Mouse (Mus musculus): ENCODE results near the gene Trpc7. TPM values are rescaled to one million over a fixed set of nuclear protein-coding genes. Genes with fewer than 3 reads are reported as not detected.

The Trpc7 gene
- polyA plus RNA-seq, 1 experiment from 2014 or later: 3.6 TPM

DNA sequence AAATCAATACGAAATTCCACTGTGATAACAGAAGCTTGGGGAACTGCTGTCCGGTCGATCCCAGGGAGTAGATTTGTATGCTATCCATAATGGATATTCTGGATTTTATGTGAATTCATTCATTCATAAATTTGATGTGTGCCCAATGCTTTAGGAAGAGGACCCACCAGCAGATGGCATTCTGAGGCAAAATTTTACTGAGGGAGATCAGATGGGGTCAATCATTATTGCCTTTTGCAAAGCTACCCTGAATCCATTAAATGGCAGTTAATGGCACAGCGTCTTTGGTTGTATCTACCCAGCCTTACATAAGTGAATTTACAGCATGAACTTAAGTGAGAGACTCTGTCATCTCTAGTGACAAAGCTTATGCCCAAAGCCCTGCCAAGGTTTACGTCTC lies 1.2 kb downstream of the Trpc7 start:
- H3K9ac ChIP-seq: no peak overlapping the region
- peak overlapping the region; percentile 54 for H3K4me2 ChIP-seq (replicated peaks)
- no peak for ATAC-seq (ENCODE audit: low FRiP score)
- no peaks in the 10 kb centered on the region for H3K4me1 ChIP-seq (replicated peaks; ENCODE audit: control insufficient read depth, insufficient read depth, low read length)
- no peak for DNase-seq (ENCODE audit: low spot score)
- WGBS: 74% methylated on average over 5 of the region's 5 CpGs
- H3K36me3 ChIP-seq (replicated peaks; ENCODE audit: control insufficient read depth, insufficient read depth): no peaks in the 10 kb centered on the region
- peak overlapping the region; percentile 36 for H3K4me3 ChIP-seq (replicated peaks; ENCODE audit: low read length)
- no peaks in the 10 kb centered on the region for H3K27me3 ChIP-seq (ENCODE audit: control insufficient read depth, insufficient read depth, low read length)
- no peaks in the 10 kb centered on the region for H3K9me3 ChIP-seq (ENCODE audit: control insufficient read depth, low read length)
- no peak overlapping the region for H3K27ac ChIP-seq

DNA sequence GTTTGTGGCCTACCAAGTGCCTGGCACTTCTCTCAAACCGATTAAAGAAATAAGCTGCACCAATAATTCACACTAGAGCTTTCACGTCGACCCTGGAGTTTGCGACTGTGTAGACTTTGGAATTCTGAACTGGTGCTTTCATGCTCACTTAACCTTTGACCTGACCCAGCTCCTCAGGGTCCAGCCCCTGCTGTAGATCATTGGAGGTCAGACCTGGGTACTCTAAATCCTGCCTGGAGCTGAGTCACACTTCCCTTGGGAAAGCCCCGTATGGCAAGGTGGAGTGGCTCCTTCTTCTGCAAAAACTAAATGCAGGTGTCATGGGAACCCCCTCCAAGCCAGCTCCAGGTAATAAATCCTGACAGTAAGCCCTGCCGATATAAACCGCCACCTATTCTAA lies 5.9 kb downstream of the Trpc7 start:
- no peaks in the 10 kb centered on the region for H3K9me3 ChIP-seq (ENCODE audit: control insufficient read depth, low read length)
- H3K4me1 ChIP-seq (replicated peaks; ENCODE audit: control insufficient read depth, insufficient read depth, low read length): no peaks in the 10 kb centered on the region
- 45% methylated on average over 7 of the region's 7 CpGs for WGBS
- H3K27me3 ChIP-seq (ENCODE audit: control insufficient read depth, insufficient read depth, low read length): no peaks in the 10 kb centered on the region
- no peak overlapping the region for H3K4me3 ChIP-seq (replicated peaks; ENCODE audit: low read length)
- H3K4me2 ChIP-seq (replicated peaks): no peak overlapping the region
- DNase-seq (ENCODE audit: low spot score): no peak
- H3K36me3 ChIP-seq (replicated peaks; ENCODE audit: control insufficient read depth, insufficient read depth): no peaks in the 10 kb centered on the region
- ATAC-seq (ENCODE audit: low FRiP score): no peak
- H3K27ac ChIP-seq: no peak overlapping the region
- no peak overlapping the region for H3K9ac ChIP-seq

DNA sequence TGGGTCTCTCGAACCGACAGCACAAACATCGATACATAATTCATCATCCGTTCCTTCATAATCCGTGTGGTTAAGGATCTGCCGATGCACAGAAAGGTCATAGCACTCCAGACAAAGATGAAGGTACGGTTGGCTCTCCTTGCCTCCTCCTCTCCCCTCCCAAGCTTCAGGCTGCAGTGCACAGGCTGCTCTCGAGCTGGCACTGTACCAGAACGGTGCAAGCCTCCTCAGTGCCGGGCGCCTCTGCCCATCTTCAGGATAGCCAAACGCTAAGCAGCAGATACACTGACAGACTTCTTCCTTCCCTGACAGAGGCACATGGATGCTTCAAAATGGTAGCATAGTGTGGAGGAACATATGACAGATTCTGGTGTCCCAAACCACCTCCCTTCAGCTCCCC lies 12.9 kb downstream of the Trpc7 start:
- Histone ChIP-seq H3K9me3 (ENCODE audit: control insufficient read depth, low read length) (no peaks in the 10 kb centered on the region), H3K9ac (no peak overlapping the region)
- no peak for DNase-seq (ENCODE audit: low spot score)

GRCm38 (mm10) chr13:56864567-56864966 lies 31.2 kb downstream of the Trpc7 start:
- Histone ChIP-seq H3K4me1 (replicated peaks; ENCODE audit: control insufficient read depth, insufficient read depth, low read length) (0 out of 2 replicates have a peak, but pooled peaks cover 4% of the 10 kb centered on the region), H3K9ac (no peak overlapping the region), H3K27me3 (ENCODE audit: control insufficient read depth, insufficient read depth, low read length) (no peaks in the 10 kb centered on the region), H3K27ac (no peak overlapping the region), H3K4me3 (replicated peaks; ENCODE audit: low read length) (no peak overlapping the region), H3K36me3 (replicated peaks; ENCODE audit: control insufficient read depth, insufficient read depth) (no peaks in the 10 kb centered on the region), H3K9me3 (ENCODE audit: control insufficient read depth, low read length) (no peaks in the 10 kb centered on the region), H3K4me2 (replicated peaks) (no peak overlapping the region)
- DNase-seq (ENCODE audit: low spot score) (no peak), ATAC-seq (ENCODE audit: low FRiP score) (no peak)
- 83% methylated on average over 6 of the region's 6 CpGs for WGBS

More for the DNA sequence above, 12.9 kb downstream of the Trpc7 start:
- Histone ChIP-seq H3K36me3 (replicated peaks; ENCODE audit: control insufficient read depth, insufficient read depth) (no peaks in the 10 kb centered on the region), H3K4me3 (replicated peaks; ENCODE audit: low read length) (no peak overlapping the region), H3K27ac (no peak overlapping the region), H3K4me2 (replicated peaks) (no peak overlapping the region), H3K4me1 (replicated peaks; ENCODE audit: control insufficient read depth, insufficient read depth, low read length) (peaks cover 4% of the 10 kb centered on the region; the same call in 1 of the 2 replicates), H3K27me3 (ENCODE audit: control insufficient read depth, insufficient read depth, low read length) (no peaks in the 10 kb centered on the region)
- ATAC-seq (ENCODE audit: low FRiP score): no peak
- WGBS: 75% methylated on average over 12 of the region's 12 CpGs

GRCm38 (mm10) chr13:56862011-56862410 lies 33.8 kb downstream of the Trpc7 start:
- H3K27ac ChIP-seq: no peak overlapping the region
- DNase-seq (ENCODE audit: low spot score) (no peak), ATAC-seq (ENCODE audit: low FRiP score) (no peak)
- no peak overlapping the region for H3K9ac ChIP-seq
- H3K36me3 ChIP-seq (replicated peaks; ENCODE audit: control insufficient read depth, insufficient read depth): no peaks in the 10 kb centered on the region
- no peak overlapping the region for H3K4me3 ChIP-seq (replicated peaks; ENCODE audit: low read length)
- no peaks in the 10 kb centered on the region for H3K9me3 ChIP-seq (ENCODE audit: control insufficient read depth, low read length)
- no peak overlapping the region for H3K4me2 ChIP-seq (replicated peaks)
- H3K27me3 ChIP-seq (ENCODE audit: control insufficient read depth, insufficient read depth, low read length): no peaks in the 10 kb centered on the region
- 46% methylated on average over 6 of the region's 6 CpGs for WGBS
- H3K4me1 ChIP-seq (replicated peaks; ENCODE audit: control insufficient read depth, insufficient read depth, low read length): 0 out of 2 replicates have a peak, but pooled peaks cover 4% of the 10 kb centered on the region

DNA sequence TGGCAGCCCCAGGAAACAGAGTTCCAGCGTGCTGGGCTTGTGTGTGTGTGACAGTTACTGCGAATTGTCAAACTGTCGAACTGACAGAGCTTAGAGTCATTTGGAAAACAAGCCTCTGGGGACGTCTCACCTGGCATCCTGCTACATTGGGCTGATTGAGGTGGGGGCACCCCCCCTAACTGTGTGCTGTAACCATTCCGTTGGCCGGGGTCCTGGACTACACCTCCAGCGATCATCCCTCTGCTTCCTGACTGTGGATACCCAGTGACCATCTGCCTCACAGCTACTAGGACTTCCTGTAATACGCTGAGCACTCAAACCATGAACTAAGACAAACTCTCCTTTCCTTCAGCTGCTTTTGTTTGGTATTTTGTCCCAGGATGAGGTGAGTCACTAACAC lies 41.3 kb downstream of the Trpc7 start:
- DNase-seq (ENCODE audit: low spot score) (no peak), ATAC-seq (ENCODE audit: low FRiP score) (no peak)

GRCm38 (mm10) chr13:56853436-56853835 lies 42.4 kb downstream of the Trpc7 start:
- 36% methylated on average over 5 of the region's 5 CpGs for WGBS
- no peak for DNase-seq (ENCODE audit: low spot score)

More for the DNA sequence above, 41.3 kb downstream of the Trpc7 start:
- Histone ChIP-seq H3K27me3 (ENCODE audit: control insufficient read depth, insufficient read depth, low read length) (no peaks in the 10 kb centered on the region), H3K9ac (no peak overlapping the region), H3K36me3 (replicated peaks; ENCODE audit: control insufficient read depth, insufficient read depth) (no peaks in the 10 kb centered on the region), H3K4me2 (replicated peaks) (no peak overlapping the region), H3K27ac (no peak overlapping the region), H3K4me1 (replicated peaks; ENCODE audit: control insufficient read depth, insufficient read depth, low read length) (no peaks in the 10 kb centered on the region), H3K9me3 (ENCODE audit: control insufficient read depth, low read length) (no peaks in the 10 kb centered on the region), H3K4me3 (replicated peaks; ENCODE audit: low read length) (no peak overlapping the region)
- WGBS: 70% methylated on average over 8 of the region's 8 CpGs

GRCm38 (mm10) chr13:56845866-56846265 lies 49.9 kb downstream of the Trpc7 start:
- Histone ChIP-seq H3K9ac (no peak overlapping the region), H3K9me3 (ENCODE audit: control insufficient read depth, low read length) (no peaks in the 10 kb centered on the region), H3K4me3 (replicated peaks; ENCODE audit: low read length) (no peak overlapping the region), H3K4me2 (replicated peaks) (no peak overlapping the region), H3K4me1 (replicated peaks; ENCODE audit: control insufficient read depth, insufficient read depth, low read length) (no peaks in the 10 kb centered on the region), H3K27me3 (ENCODE audit: control insufficient read depth, insufficient read depth, low read length) (no peaks in the 10 kb centered on the region), H3K36me3 (replicated peaks; ENCODE audit: control insufficient read depth, insufficient read depth) (no peaks in the 10 kb centered on the region), H3K27ac (no peak overlapping the region)
- ATAC-seq (ENCODE audit: low FRiP score) (no peak), DNase-seq (ENCODE audit: low spot score) (no peak)
- WGBS: 71% methylated on average over 3 of the region's 3 CpGs

More at GRCm38 (mm10) chr13:56853436-56853835, 42.4 kb downstream of the Trpc7 start:
- Histone ChIP-seq H3K4me3 (replicated peaks; ENCODE audit: low read length) (no peak overlapping the region), H3K9me3 (ENCODE audit: control insufficient read depth, low read length) (no peaks in the 10 kb centered on the region), H3K9ac (no peak overlapping the region), H3K4me1 (replicated peaks; ENCODE audit: control insufficient read depth, insufficient read depth, low read length) (no peaks in the 10 kb centered on the region), H3K27me3 (ENCODE audit: control insufficient read depth, insufficient read depth, low read length) (no peaks in the 10 kb centered on the region), H3K27ac (0 out of 2 replicates have a peak overlapping the region, but pooled peaks have one; percentile 38), H3K4me2 (replicated peaks) (no peak overlapping the region), H3K36me3 (replicated peaks; ENCODE audit: control insufficient read depth, insufficient read depth) (no peaks in the 10 kb centered on the region)
- no peak for ATAC-seq (ENCODE audit: low FRiP score)

DNA sequence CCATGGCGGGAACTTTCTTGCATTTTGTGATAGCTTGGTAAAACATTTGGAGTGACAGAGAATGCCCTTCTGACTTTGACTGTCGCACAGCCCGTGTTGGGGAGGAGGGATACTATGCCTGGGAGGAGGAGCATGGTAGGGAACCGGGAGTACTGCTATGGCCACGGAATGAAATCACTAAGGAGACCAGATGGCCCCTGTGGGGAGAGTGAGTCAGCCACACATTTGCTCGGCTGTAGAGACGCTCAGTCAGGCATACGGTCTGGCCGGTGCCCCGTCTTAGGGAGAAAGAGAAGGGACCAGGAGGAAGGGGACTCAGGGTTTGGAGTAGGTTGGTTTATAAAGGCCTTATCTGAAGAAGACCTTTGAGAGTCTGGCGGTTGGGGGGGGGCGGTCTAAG lies 80.3 kb downstream of the Trpc7 start:
- WGBS: 80% methylated on average over 12 of the region's 12 CpGs
- H3K27me3 ChIP-seq (ENCODE audit: control insufficient read depth, insufficient read depth, low read length): no peaks in the 10 kb centered on the region

More for the DNA sequence above, 80.3 kb downstream of the Trpc7 start:
- Histone ChIP-seq H3K9me3 (ENCODE audit: control insufficient read depth, low read length) (no peaks in the 10 kb centered on the region), H3K9ac (no peak overlapping the region), H3K27ac (no peak overlapping the region), H3K36me3 (replicated peaks; ENCODE audit: control insufficient read depth, insufficient read depth) (no peaks in the 10 kb centered on the region), H3K4me2 (replicated peaks) (no peak overlapping the region), H3K4me1 (replicated peaks; ENCODE audit: control insufficient read depth, insufficient read depth, low read length) (no peaks in the 10 kb centered on the region), H3K4me3 (replicated peaks; ENCODE audit: low read length) (no peak overlapping the region)
- no peak for ATAC-seq (ENCODE audit: low FRiP score)
- no peak for DNase-seq (ENCODE audit: low spot score)
